Mouse (Mus musculus) gastrocnemius, postnatal 36 days (tissue): ENCODE results near the gene Ddx54. TPM values are rescaled to one million over a fixed set of nuclear protein-coding genes. Genes with fewer than 3 reads are reported as not detected.

Source experiments
- DNase-seq, 2 experiments: peaks; one replicate each; pipeline ENCODE4 v3.0.0; 2022
- intact Hi-C: fragments of 180-260 bp; cut with DNase I; formaldehyde crosslinking; loops from one replicate; pipeline ENCODE4 v1.15.1; 2025
- total RNA-seq, 2 experiments: library from RNA; stranded (reverse); gene quantifications; 2 replicates each; pipeline ENCODE4 v1.2.3; 2021

The Ddx54 gene
- total RNA-seq, 2 experiments from 2014 or later: 15.8 to 17.7 TPM

- intact Hi-C loops: no loop called here
- peak; percentile 69 to 80 for DNase-seq
These were observed 33.2 kb upstream of the Ddx54 start for GRCm38 (mm10) chr5:120579211-120579897.

- no peak for DNase-seq
- intact Hi-C loops: no loop called here
These were observed 32.5 kb upstream of the Ddx54 start for GRCm38 (mm10) chr5:120579898-120580626.

GRCm38 (mm10) chr5:120582002-120582401 is 30.5 kb upstream of the Ddx54 start:
- intact Hi-C loops: no loop called here
- DNase-seq: no peak

- no peak for DNase-seq
- intact Hi-C loops: no loop called here
These were observed 29.0 kb upstream of the Ddx54 start for GRCm38 (mm10) chr5:120583511-120583910.

GRCm38 (mm10) chr5:120584968-120585367 is 27.6 kb upstream of the Ddx54 start:
- intact Hi-C loops: loop anchor here (2.0 to 5.0 kb wide), 2 partner anchors 26 to 78 kb away; no protein-coding TSS in a partner anchor

GRCm38 (mm10) chr5:120586741-120587615 is 25.6 kb upstream of the Ddx54 start:
- intact Hi-C loops: loop anchor here (5.0 kb wide), 1 partner anchor 80 kb away; no protein-coding TSS in a partner anchor
- peak in 1 of 2 experiments; percentile 32 for DNase-seq

More at GRCm38 (mm10) chr5:120584968-120585367, 27.6 kb upstream of the Ddx54 start:
- no peak for DNase-seq

- DNase-seq: peak in 1 of 2 experiments; percentile 39
- intact Hi-C loops: loop anchor here (5.0 kb wide), 1 partner anchor 80 kb away; no protein-coding TSS in a partner anchor
These were observed 25.0 kb upstream of the Ddx54 start for GRCm38 (mm10) chr5:120587616-120587926.

GRCm38 (mm10) chr5:120587940-120588568 is 24.5 kb upstream of the Ddx54 start:
- intact Hi-C loops: loop anchor here (5.0 kb wide), 1 partner anchor 81 kb away; no protein-coding TSS in a partner anchor
- DNase-seq: no peak

GRCm38 (mm10) chr5:120588569-120589094 is 23.9 kb upstream of the Ddx54 start, which contains the start of the genes Tpcn1 and Iqcd:
Tpcn1 (minus strand) TSS chr5:120588673.
Iqcd (plus strand) TSS chr5:120589016.
- DNase-seq: peak; percentile 99 to 100
- intact Hi-C loops: loop anchor here (5.0 kb wide), 1 partner anchor 81 kb away; no protein-coding TSS in a partner anchor

GRCm38 (mm10) chr5:120590356-120591010 is 22.1 kb upstream of the Ddx54 start:
- DNase-seq: no peak
- intact Hi-C loops: loop anchor here (5.0 kb wide), 1 partner anchor 63 kb away; no protein-coding TSS in a partner anchor

- DNase-seq: no peak
- intact Hi-C loops: loop anchor here (5.0 kb wide), 1 partner anchor 65 kb away; no protein-coding TSS in a partner anchor
These were observed 20.4 kb upstream of the Ddx54 start for GRCm38 (mm10) chr5:120592141-120592540.

GRCm38 (mm10) chr5:120594485-120594884 is 18.1 kb upstream of the Ddx54 start:
- DNase-seq: no peak
- intact Hi-C loops: loop anchor here (5.0 kb wide), 1 partner anchor 67 kb away; no protein-coding TSS in a partner anchor

GRCm38 (mm10) chr5:120599625-120600024 is 12.9 kb upstream of the Ddx54 start:
- no peak for DNase-seq
- intact Hi-C loops: no loop called here

GRCm38 (mm10) chr5:120600946-120601668 is 11.4 kb upstream of the Ddx54 start:
- intact Hi-C loops: no loop called here
- no peak for DNase-seq

- DNase-seq: no peak
- intact Hi-C loops: no loop called here
These were observed 10.3 kb upstream of the Ddx54 start for GRCm38 (mm10) chr5:120602210-120602609.

- DNase-seq: no peak
- intact Hi-C loops: no loop called here
These were observed 9.0 kb upstream of the Ddx54 start for GRCm38 (mm10) chr5:120603515-120603914.

GRCm38 (mm10) chr5:120604839-120605238 is 7.7 kb upstream of the Ddx54 start:
- intact Hi-C loops: loop anchor here (2.0 to 5.0 kb wide), 2 partner anchors 83 to 100 kb away; no protein-coding TSS in a partner anchor
- peak; percentile 77 to 82 for DNase-seq

GRCm38 (mm10) chr5:120605241-120605661 is 7.3 kb upstream of the Ddx54 start:
- no peak for DNase-seq
- intact Hi-C loops: loop anchor here (2.0 to 5.0 kb wide), 2 partner anchors 83 to 100 kb away; no protein-coding TSS in a partner anchor
